Mouse (Mus musculus) C2C12 (cell line): ENCODE results near the gene Arl15.

Source experiments
- CEBPB ChIP-seq: IDR thresholded peaks from one replicate; pipeline ENCODE4 v1.6.1; 2011; ENCODE audit warnings: low read depth, mild to moderate bottlenecking, control low read depth, moderate library complexity
- CTCF ChIP-seq: IDR thresholded peaks from one replicate; pipeline ENCODE4 v1.5.1; 2011; ENCODE audit not compliant: control insufficient read depth, insufficient read depth, insufficient read length
- FOSL1 ChIP-seq: IDR thresholded peaks from one replicate; pipeline ENCODE4 v1.8.0; 2011; ENCODE audit warnings: mild to moderate bottlenecking, low read length; ENCODE audit not compliant: poor library complexity, insufficient read depth, severe bottlenecking
- MAX ChIP-seq: IDR thresholded peaks from one replicate; pipeline ENCODE4 v1.6.1; 2011; ENCODE audit warnings: mild to moderate bottlenecking, control low read depth
- MYOD1 ChIP-seq: IDR thresholded peaks from one replicate; pipeline ENCODE4 v1.6.1; 2011; ENCODE audit warnings: low read depth; ENCODE audit not compliant: control insufficient read depth, insufficient read length
- MYOG ChIP-seq: IDR thresholded peaks from one replicate; pipeline ENCODE4 v1.6.1; 2011; ENCODE audit not compliant: control insufficient read depth, insufficient read length; ENCODE audit errors: extremely low read depth
- USF1 ChIP-seq: IDR thresholded peaks from one replicate; pipeline ENCODE4 v1.6.1; 2011; ENCODE audit warnings: low read depth, mild to moderate bottlenecking, control low read depth, moderate library complexity

DNA sequence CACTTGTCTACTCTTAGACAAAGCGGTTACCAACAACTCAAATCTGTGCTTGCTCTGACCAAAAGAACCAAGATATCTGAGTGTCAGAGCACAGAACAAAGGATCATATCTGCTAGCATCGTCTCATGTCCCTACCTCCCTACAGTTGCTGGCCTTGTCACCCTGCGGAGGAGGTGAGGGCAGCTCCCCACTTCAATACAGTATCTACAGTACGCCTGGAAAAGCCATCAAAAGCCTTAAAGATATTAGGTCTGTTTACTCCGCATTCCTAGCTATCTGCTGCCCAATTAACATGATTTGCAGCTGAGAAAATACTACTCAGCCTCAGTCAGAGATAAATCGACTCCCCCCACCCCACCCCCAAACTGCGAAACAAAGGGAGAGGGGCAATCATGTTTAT is 371.3 kb downstream of the Arl15 start:
- no peak for TF ChIP-seq CTCF
- TF ChIP-seq MYOG, result no peak
- TF ChIP-seq MAX, result no peak
- no peak for TF ChIP-seq USF1
- no peak for TF ChIP-seq CEBPB
- no peak for TF ChIP-seq MYOD1
- no peak for TF ChIP-seq FOSL1
